Mouse (Mus musculus): ENCODE measurements around the gene Tbx15. TPM values are rescaled to one million over a fixed set of nuclear protein-coding genes. Genes with fewer than 3 reads are reported as not detected.

The Tbx15 gene
- 1.4 and 2.8 TPM in 2 replicates for polyA plus RNA-seq (2016; fragmentation: Nextera tagmentation; extraction: Ambion mirVana)

DNA sequence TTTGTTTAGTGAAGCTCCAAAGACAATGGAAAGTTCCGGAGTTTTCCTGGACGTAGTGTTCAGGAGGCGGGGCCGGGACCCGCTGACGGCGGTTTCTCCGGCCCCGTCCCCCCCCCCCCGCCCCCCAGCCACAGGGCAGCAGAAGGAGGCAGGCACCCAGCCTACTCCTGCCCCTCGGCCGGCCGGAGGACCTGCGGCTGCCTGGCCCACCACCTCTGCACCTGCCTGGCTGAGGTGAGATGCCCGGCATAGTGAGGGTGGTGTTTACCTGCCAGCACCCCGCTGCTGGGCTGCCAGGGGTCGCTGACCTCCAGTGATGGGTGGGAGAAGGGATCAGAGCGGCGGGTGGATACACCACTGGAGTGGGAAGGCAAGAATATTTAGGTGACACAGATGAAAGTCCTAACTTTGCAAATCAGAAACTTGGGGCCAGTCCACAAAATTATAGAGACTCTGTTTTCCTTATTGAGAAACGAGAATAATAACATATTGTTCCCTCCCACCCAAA is at the start of gene Tbx15:
Gene Tbx15, plus strand, starts transcription at position 169 of the 508 bp plus-strand sequence.
- H3K27ac ChIP-seq = no peak within 1 kb of the TSS
- no peaks in the 10 kb centered on the region for H3K36me3 ChIP-seq (replicated peaks)
- WGBS = 0% methylated on average over 18 of the region's 20 CpGs
- peaks cover 18% of the 10 kb centered on the region for H3K4me1 ChIP-seq
- peak within 1 kb of the TSS; percentile 34 for H3K4me3 ChIP-seq
- no peak for DNase-seq (ENCODE audit: extremely low spot score, low spot score)
- H3K27me3 ChIP-seq (ENCODE audit: poor library complexity, severe bottlenecking) = peaks cover 100% of the 10 kb centered on the region
- no peaks in the 10 kb centered on the region for H3K9me3 ChIP-seq

DNA sequence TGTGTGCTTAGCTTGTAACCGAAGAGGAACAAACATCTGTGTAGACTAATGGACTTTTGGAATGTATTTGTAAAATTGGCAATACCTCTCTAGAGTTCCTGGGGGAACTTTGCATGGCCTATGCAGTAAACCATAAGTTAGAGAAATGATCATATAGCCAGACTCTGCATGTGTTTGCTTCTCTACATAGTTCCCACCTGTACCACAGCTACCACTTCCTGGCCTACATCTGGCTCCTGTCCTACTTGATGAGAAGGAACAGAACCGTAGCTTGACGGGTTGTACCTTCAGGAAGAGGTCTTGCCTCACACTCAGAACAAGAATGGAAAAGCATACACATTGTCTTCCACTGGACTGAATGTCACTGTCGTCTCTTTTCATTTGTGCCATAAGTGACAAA is 46.6 kb upstream of the Tbx15 start:
- no peak overlapping the region for H3K4me3 ChIP-seq
- H3K4me1 ChIP-seq = peaks cover 7% of the 10 kb centered on the region; the same call in 1 of the 2 replicates
- WGBS = 84% methylated on average over 4 of the region's 4 CpGs
- H3K27me3 ChIP-seq (ENCODE audit: poor library complexity, severe bottlenecking) = no peaks in the 10 kb centered on the region
- no peaks in the 10 kb centered on the region for H3K9me3 ChIP-seq
- H3K27ac ChIP-seq = no peak overlapping the region
- 0 out of 2 replicates have a peak, but pooled peaks cover 2% of the 10 kb centered on the region for H3K36me3 ChIP-seq (replicated peaks)
- no peak for DNase-seq (ENCODE audit: extremely low spot score, low spot score)

DNA sequence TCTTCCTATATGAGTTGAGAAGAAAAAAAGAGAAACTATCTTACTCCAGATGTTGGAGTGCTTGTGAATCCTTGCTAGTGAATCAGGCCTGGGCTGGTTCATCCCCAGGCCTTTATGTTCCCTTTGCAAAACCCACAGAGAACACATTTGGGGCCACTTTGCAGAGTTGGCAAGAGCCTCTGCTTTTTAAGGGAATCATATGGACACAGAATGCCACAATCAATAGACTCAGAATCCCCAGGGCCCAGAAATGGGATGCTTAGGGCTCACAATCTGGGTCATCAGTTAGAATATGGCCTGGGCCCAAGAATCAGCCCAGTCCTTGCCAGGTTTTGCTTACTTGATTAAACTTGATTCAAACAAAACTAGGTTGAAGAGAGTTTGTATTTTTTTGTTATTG is 36.9 kb upstream of the Tbx15 start:
- H3K36me3 ChIP-seq (replicated peaks) = 0 out of 2 replicates have a peak, but pooled peaks cover 4% of the 10 kb centered on the region
- no peaks in the 10 kb centered on the region for H3K27me3 ChIP-seq (ENCODE audit: poor library complexity, severe bottlenecking)
- no peak overlapping the region for H3K4me3 ChIP-seq
- no peaks in the 10 kb centered on the region for H3K9me3 ChIP-seq
- no peak overlapping the region for H3K27ac ChIP-seq
- no peak for DNase-seq (ENCODE audit: extremely low spot score, low spot score)
- 0 out of 2 replicates have a peak, but pooled peaks cover 3% of the 10 kb centered on the region for H3K4me1 ChIP-seq

DNA sequence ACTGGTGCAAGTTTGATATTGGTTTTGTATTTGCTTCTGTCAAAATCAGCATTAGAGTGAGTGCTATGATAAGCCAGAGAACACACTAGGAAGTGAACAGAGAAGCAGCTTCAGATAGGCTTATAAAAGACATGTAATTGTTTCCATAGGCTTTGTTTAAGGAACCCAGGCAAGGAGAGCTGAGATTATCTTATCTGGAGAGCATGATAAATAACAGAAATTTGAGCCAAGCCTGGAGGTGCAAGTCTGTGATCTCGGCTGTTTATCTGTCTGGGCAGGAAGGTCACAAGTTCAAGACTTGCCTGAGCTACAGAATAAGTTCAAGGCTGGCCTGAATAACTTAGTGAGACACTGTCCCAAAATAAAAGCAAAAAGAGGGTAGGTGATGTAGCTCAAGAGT is 31.8 kb upstream of the Tbx15 start:
- DNase-seq (ENCODE audit: extremely low spot score, low spot score) = no peak
- Histone ChIP-seq H3K9me3 (no peaks in the 10 kb centered on the region), H3K27me3 (ENCODE audit: poor library complexity, severe bottlenecking) (no peaks in the 10 kb centered on the region), H3K4me3 (no peak overlapping the region), H3K4me1 (peaks cover 24% of the 10 kb centered on the region), H3K27ac (no peak overlapping the region), H3K36me3 (replicated peaks) (no peaks in the 10 kb centered on the region)
- 70% methylated on average over 1 of the region's 1 CpGs for WGBS

DNA sequence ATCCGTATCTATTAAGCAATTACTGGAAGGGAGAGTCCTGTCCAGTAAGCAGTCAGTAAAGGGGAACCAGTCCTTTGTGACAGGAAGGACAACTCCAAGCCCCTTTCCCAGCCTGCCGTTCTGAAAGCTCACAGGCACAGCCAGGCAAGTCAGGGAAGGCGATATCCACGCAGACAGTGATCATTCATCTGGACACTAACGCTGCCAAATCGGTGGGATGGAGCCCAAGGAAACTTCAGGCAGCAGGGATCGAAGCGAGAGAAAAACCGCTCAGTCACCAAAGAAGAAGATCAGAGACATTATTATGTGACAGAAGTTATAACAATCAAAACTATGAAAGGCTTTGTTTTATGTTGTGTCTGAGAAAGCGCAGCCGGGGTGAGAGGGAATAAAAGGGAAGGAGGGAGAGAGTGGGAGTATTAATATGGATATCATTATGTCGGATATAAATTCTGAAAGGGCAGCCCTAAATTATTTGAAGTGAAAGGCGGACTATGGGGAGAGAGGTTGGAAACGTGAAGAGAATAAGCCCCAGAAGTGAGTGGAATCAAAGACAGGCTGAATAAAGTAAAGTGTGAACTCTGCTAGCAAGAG is 29.0 kb upstream of the Tbx15 start:
- 63% methylated on average over 14 of the region's 14 CpGs for WGBS
- H3K27me3 ChIP-seq (ENCODE audit: poor library complexity, severe bottlenecking) = no peaks in the 10 kb centered on the region
- DNase-seq (ENCODE audit: extremely low spot score, low spot score) = no peak
- no peaks in the 10 kb centered on the region for H3K9me3 ChIP-seq
- peaks cover 22% of the 10 kb centered on the region for H3K4me1 ChIP-seq
- no peak overlapping the region for H3K27ac ChIP-seq
- H3K4me3 ChIP-seq = no peak overlapping the region
- no peaks in the 10 kb centered on the region; the same call in none of the 2 replicates for H3K36me3 ChIP-seq (replicated peaks)

DNA sequence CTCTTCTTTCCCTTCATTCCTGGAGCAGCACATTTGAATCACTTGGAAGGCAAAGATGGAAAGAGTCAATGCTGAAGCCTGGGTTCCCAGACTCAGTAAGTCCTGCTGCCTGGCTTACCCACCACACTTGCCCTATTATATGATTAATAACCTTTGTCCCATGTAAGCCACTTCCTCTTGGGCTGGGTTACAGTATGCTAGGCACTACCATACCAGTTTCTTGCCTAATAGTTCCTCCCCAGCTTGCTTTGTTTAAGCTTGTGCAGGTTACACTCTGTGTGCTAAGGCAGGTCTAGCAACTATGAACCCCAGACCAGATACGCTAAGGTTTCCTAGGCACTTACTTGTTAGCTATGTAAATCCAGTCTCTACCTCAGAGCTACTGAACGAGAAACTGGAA is 12.4 kb upstream of the Tbx15 start:
- WGBS = 84% methylated on average over 2 of the region's 2 CpGs
- Histone ChIP-seq H3K4me3 (no peak overlapping the region), H3K27me3 (ENCODE audit: poor library complexity, severe bottlenecking) (peaks cover 16% of the 10 kb centered on the region), H3K9me3 (no peaks in the 10 kb centered on the region), H3K4me1 (no peaks in the 10 kb centered on the region), H3K36me3 (replicated peaks) (no peaks in the 10 kb centered on the region), H3K27ac (no peak overlapping the region)
- no peak for DNase-seq (ENCODE audit: extremely low spot score, low spot score)

DNA sequence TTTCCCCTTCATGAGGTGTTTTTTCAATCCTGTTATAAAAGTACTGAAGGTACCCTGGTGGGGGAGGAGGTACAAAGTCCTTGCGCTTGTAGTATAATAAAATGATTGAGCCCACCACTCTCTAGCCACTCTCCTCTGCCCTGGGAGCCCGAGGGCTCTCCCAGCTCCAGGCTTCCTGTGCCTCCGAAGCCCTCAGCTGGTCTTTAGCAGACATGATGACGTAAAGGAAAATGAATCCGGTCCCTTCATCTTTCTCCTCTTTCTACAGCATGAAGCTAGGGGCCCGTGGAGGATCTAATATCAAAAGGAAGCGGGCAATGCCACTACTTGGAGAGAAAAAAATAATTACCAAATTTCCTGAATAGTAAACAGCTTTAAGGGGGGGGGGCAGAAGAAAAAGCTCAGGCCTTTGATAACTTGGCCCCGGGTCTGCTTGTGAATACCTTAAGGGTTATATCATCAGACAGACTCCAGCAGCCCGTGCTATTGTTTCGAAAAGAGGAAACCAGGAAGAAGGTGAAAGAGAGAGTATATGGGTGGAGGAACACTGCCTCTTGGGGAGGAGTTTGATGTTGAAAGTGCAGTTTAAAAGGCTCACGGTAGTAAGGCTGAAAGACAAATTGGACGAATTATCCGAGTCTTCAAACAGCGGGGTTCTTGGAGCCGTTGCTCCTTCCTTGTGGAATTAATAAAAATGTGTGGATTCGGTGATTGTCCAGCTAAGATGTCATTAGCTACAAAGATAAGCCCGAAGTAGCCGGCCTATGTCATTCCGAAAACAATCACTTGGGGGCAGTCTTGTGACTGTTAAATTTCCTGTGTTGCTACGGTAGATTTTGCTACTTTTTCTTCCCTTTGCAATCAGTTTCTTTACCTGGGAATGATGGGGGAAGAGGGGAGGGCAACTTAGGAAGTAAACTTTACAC is 6.5 kb upstream of the Tbx15 start:
- H3K4me3 ChIP-seq = peak overlapping the region; percentile 34
- H3K4me1 ChIP-seq = peaks cover 24% of the 10 kb centered on the region
- DNase-seq (ENCODE audit: extremely low spot score, low spot score) = peak; percentile 68
- WGBS = 12% methylated on average over 20 of the region's 20 CpGs
- H3K9me3 ChIP-seq = no peaks in the 10 kb centered on the region
- H3K36me3 ChIP-seq (replicated peaks) = no peaks in the 10 kb centered on the region
- H3K27ac ChIP-seq = no peak overlapping the region
- peaks cover 74% of the 10 kb centered on the region for H3K27me3 ChIP-seq (ENCODE audit: poor library complexity, severe bottlenecking)

DNA sequence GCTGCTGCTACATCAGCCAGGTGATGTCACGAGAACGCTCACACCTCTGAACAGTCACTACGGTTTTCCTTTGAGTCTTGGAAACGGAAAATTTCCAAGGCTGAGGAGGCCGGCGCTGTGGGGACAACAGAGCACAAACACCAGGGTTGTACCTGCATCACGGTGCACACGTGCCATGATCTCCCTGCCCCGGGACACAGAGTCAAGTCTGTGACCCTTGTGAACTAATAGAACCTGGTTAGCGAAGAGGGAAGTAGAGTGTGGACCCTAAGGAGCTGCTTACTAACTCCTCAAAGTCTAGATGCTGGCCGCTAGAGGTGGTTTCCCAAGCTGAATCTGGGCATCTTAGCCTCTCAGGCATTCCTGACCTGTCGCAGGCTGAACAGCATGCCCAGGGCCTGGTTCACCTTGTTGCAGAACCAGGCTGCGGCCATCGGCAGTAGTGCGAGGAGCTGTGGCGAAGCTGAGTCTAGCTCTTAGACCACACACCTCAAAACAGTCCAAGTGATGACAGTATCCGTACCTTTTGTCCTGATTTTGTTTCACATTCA is 5.8 kb upstream of the Tbx15 start:
- no peaks in the 10 kb centered on the region for H3K36me3 ChIP-seq (replicated peaks)
- no peaks in the 10 kb centered on the region for H3K9me3 ChIP-seq
- WGBS = 2% methylated on average over 17 of the region's 17 CpGs
- peak overlapping the region; percentile 34 for H3K4me3 ChIP-seq
- peaks cover 24% of the 10 kb centered on the region for H3K4me1 ChIP-seq
- DNase-seq (ENCODE audit: extremely low spot score, low spot score) = peak; percentile 41
- peaks cover 81% of the 10 kb centered on the region for H3K27me3 ChIP-seq (ENCODE audit: poor library complexity, severe bottlenecking)
- no peak overlapping the region for H3K27ac ChIP-seq

DNA sequence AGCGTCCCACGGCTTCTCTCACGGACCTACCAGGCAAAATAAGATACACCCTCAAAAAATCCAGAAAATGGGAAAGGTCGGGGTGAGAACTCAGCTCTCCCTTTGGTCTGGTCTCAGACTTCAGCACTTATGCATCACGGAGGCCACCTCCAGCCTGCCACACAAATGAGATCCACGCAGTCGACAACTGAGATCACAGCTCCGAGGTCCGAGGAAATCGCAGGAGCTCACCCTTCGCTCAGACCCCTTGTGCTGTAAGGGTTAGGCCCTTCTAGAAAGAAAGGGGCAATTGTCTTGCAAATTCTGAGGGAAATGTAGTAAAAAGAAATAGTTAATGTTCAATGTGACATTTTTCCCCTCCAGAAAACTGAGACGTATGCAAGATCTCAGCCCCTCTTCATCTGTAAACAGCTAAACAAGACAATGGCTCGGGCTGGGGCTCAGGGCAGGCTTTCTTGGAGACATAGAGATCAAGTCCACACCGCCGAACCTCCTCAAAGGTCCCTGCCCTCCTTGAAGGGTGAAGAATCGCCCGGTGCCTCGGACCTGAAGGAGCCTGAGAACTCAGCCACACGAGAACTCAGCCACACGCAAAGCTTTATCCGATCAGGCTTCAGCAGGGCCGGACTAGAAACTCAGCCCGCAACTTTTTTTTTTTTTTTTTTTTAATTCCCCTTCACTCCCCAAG is 4.9 kb upstream of the Tbx15 start:
- H3K27me3 ChIP-seq (ENCODE audit: poor library complexity, severe bottlenecking) = peaks cover 90% of the 10 kb centered on the region
- H3K4me3 ChIP-seq = no peak overlapping the region
- no peaks in the 10 kb centered on the region for H3K9me3 ChIP-seq
- WGBS = 1% methylated on average over 23 of the region's 23 CpGs
- no peak overlapping the region for H3K27ac ChIP-seq
- H3K36me3 ChIP-seq (replicated peaks) = no peaks in the 10 kb centered on the region
- peak; percentile 45 for DNase-seq (ENCODE audit: extremely low spot score, low spot score)
- peaks cover 26% of the 10 kb centered on the region for H3K4me1 ChIP-seq

DNA sequence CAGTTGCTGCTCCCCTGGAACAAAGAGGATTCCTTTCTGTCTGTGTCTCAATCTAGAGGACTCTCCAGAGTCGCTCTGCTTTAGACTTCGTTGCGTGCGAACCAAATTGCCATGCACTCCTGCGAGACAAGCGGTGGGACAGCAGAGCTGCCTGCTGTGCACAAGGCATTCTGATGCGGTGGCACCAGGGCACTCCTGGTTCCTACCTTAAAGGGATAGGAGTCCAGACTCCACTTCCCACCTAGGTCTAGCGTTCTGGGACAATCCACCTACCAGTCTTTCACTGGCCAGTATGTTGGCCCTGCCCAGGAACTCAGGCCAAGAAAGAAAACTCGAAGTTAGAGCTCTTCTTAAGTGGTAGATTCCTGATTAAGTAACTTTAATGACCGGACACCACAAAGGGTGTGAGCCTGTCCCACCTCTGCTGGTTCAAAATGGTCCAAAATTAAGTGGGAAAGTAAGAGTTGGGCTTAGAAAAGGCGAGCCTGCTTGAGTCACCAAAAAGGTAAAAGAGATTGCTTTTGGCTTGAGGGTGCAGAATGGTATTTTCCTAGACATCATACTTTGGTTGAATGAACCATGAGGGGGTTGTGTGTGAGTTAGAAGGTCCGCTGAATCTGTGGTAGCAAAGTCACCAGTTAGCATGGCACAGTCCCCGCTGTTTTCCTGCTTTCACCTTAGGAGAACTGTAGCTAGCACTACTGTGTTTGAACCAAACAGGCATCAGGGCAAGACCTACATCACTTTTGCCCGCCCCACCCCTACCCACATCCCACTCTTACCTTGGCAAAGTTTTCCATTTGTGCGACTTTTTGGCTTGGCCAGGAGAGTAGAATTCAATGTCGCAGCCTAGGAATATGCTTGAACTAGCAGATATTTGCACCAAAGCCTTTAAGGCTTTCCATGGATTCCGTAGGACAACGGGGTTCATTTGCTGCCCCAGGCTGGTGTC is 4.1 kb upstream of the Tbx15 start:
- Histone ChIP-seq H3K27me3 (ENCODE audit: poor library complexity, severe bottlenecking) (peaks cover 98% of the 10 kb centered on the region), H3K4me3 (no peak overlapping the region), H3K4me1 (peaks cover 33% of the 10 kb centered on the region), H3K9me3 (no peaks in the 10 kb centered on the region), H3K27ac (no peak overlapping the region), H3K36me3 (replicated peaks) (no peaks in the 10 kb centered on the region)
- WGBS = 2% methylated on average over 18 of the region's 18 CpGs
- peak; percentile 33 for DNase-seq (ENCODE audit: extremely low spot score, low spot score)

DNA sequence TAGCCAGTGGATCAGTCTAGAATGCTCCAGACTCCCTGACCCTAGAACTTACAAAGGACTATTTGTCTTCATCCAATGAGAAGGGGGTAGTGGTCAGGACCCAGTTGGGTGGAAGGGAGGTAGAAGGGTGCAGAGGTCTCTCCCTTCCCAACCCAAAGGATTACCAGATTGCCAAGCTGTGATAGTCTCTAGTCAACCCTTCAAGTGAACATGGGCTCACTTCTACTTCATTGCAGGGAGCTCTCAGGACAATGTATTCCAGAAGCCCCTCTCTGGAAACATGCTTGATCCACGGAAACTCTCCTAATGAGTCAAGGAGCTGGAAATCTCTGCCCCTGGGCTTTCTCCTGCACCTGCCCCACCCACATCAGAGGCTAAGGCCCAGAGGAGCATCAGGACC is 1.5 kb upstream of the Tbx15 start:
- WGBS = 0% methylated on average over 1 of the region's 1 CpGs
- no peak overlapping the region for H3K27ac ChIP-seq
- no peaks in the 10 kb centered on the region for H3K36me3 ChIP-seq (replicated peaks)
- H3K9me3 ChIP-seq = no peaks in the 10 kb centered on the region
- no peak overlapping the region for H3K4me3 ChIP-seq
- H3K4me1 ChIP-seq = peaks cover 33% of the 10 kb centered on the region
- peak; percentile 18 for DNase-seq (ENCODE audit: extremely low spot score, low spot score)
- H3K27me3 ChIP-seq (ENCODE audit: poor library complexity, severe bottlenecking) = peaks cover 100% of the 10 kb centered on the region
